Mouse (Mus musculus) liver, embryonic 15.5 days (tissue): ENCODE measurements around the gene Pip4k2c. TPM values are rescaled to one million over a fixed set of nuclear protein-coding genes. Genes with fewer than 3 reads are reported as not detected.

Source experiments
- ATAC-seq: fragments of 200-750 bp; cut with Nextera tagmentation; 2 replicates; pipeline ENCODE4 v1.8.0; 2017; ENCODE audit warnings: moderate number of reproducible peaks, mild to moderate bottlenecking, moderate library complexity; ENCODE audit not compliant: insufficient read depth
- H3K27ac ChIP-seq: fragments of 300-500 bp; sonication (generic); replicated peaks from 2 replicates; pipeline ENCODE4 v1.5.1; 2015; ENCODE audit warnings: mild to moderate bottlenecking, inconsistent platforms
- H3K27me3 ChIP-seq: fragments of 300-500 bp; sonication (generic); 2 replicates; pipeline ENCODE4 v1.6.1; 2015; ENCODE audit warnings: mild to moderate bottlenecking, inconsistent platforms
- H3K36me3 ChIP-seq: fragments of 300-500 bp; sonication (generic); replicated peaks from 2 replicates; pipeline ENCODE4 v1.6.1; 2015; ENCODE audit warnings: moderate library complexity, mild to moderate bottlenecking, inconsistent platforms
- H3K4me1 ChIP-seq: fragments of 300-500 bp; sonication (generic); replicated peaks from 2 replicates; pipeline ENCODE4 v1.6.1; 2015; ENCODE audit warnings: inconsistent platforms
- H3K4me2 ChIP-seq: fragments of 300-500 bp; sonication (generic); 2 replicates; pipeline ENCODE4 v1.6.1; 2015; ENCODE audit warnings: moderate library complexity, mild to moderate bottlenecking, inconsistent platforms
- H3K4me3 ChIP-seq: fragments of 300-500 bp; sonication (generic); replicated peaks from 2 replicates; pipeline ENCODE4 v1.5.1; 2015; ENCODE audit warnings: mild to moderate bottlenecking, inconsistent platforms
- H3K9ac ChIP-seq: fragments of 300-500 bp; sonication (generic); 2 replicates; pipeline ENCODE4 v1.6.1; 2015; ENCODE audit warnings: moderate library complexity, mild to moderate bottlenecking, inconsistent platforms
- H3K9me3 ChIP-seq: fragments of 300-500 bp; sonication (generic); replicated peaks from 2 replicates; pipeline ENCODE4 v1.6.1; 2016; ENCODE audit warnings: inconsistent platforms
- WGBS: fragments of 180-500 bp; shearing (Covaris S2); methylation state at CpG from one replicate; pipeline ENCODE4 v1.1.7; 2015; ENCODE audit warnings: mixed read lengths; ENCODE audit not compliant: insufficient replicate concordance; 5-methylcytosine and 5-hydroxymethylcytosine counted together
- polyA plus RNA-seq: library from polyadenylated mRNA; unstranded; fragments of >200 nt; fragmentation: Nextera tagmentation; extraction: Ambion mirVana; gene quantifications from 2 replicates; pipeline ENCODE4 v1.2.1, GENCODE M21; 2015

Pip4k2c gene
- polyA plus RNA-seq, 1 experiment from 2014 or later: 41.9 TPM

GRCm38 (mm10) chr10:127179871-127180694 lies 31.3 kb downstream of the Pip4k2c start, which contains the start of gene Slc26a10:
Gene Slc26a10, minus strand, starts transcription at chr10:127180645.
- Histone ChIP-seq H3K4me2 (peak within 1 kb of the TSS; percentile 24), H3K4me1 (peaks cover 62% of the 10 kb centered on the region), H3K4me3 (peak within 1 kb of the TSS; percentile 22; the same call in 1 of the 2 replicates), H3K27ac (no peak within 1 kb of the TSS), H3K9me3 (no peaks in the 10 kb centered on the region), H3K36me3 (no peaks in the 10 kb centered on the region), H3K9ac (no peak within 1 kb of the TSS), H3K27me3 (peaks cover 100% of the 10 kb centered on the region)
- WGBS: 3% methylated on average over 34 of the region's 34 CpGs
- ATAC-seq: no peak

- no peak for ATAC-seq
- Histone ChIP-seq H3K36me3 (no peaks in the 10 kb centered on the region), H3K27me3 (peaks cover 97% of the 10 kb centered on the region), H3K4me2 (peak overlapping the region; percentile 69), H3K9ac (no peak overlapping the region; the same call in 1 of the 2 replicates), H3K4me1 (peaks cover 47% of the 10 kb centered on the region), H3K9me3 (no peaks in the 10 kb centered on the region), H3K4me3 (peak overlapping the region; percentile 34), H3K27ac (no peak overlapping the region)
- WGBS: 3% methylated on average over 41 of the region's 41 CpGs
Observed at GRCm38 (mm10) chr10:127178286-127179027, 32.9 kb downstream of the Pip4k2c start.

GRCm38 (mm10) chr10:127177719-127178118 lies 33.7 kb downstream of the Pip4k2c start:
- 2% methylated on average over 23 of the region's 23 CpGs for WGBS
- H3K4me1 ChIP-seq: peaks cover 44% of the 10 kb centered on the region
- no peak overlapping the region; the same call in 1 of the 2 replicates for H3K9ac ChIP-seq

GRCm38 (mm10) chr10:127177235-127177634 lies 34.1 kb downstream of the Pip4k2c start:
- ATAC-seq: no peak
- 0 out of 2 replicates have a peak, but pooled peaks cover under 1% of the 10 kb centered on the region for H3K36me3 ChIP-seq
- peak overlapping the region; percentile 69 for H3K4me2 ChIP-seq
- H3K27me3 ChIP-seq: peaks cover 86% of the 10 kb centered on the region
- no peak overlapping the region for H3K27ac ChIP-seq
- H3K9me3 ChIP-seq: no peaks in the 10 kb centered on the region
- peak overlapping the region; percentile 34 for H3K4me3 ChIP-seq
- no peak overlapping the region for H3K9ac ChIP-seq
- WGBS: 21% methylated on average over 9 of the region's 9 CpGs
- H3K4me1 ChIP-seq: peaks cover 44% of the 10 kb centered on the region

More at GRCm38 (mm10) chr10:127177719-127178118, 33.7 kb downstream of the Pip4k2c start:
- H3K36me3 ChIP-seq: no peaks in the 10 kb centered on the region
- peaks cover 91% of the 10 kb centered on the region for H3K27me3 ChIP-seq
- H3K4me2 ChIP-seq: peak overlapping the region; percentile 69
- H3K27ac ChIP-seq: no peak overlapping the region
- H3K9me3 ChIP-seq: no peaks in the 10 kb centered on the region
- peak; percentile 45; the same call in 1 of the 2 replicates for ATAC-seq
- peak overlapping the region; percentile 34 for H3K4me3 ChIP-seq

- H3K27me3 ChIP-seq: peaks cover 85% of the 10 kb centered on the region
- peaks cover 5% of the 10 kb centered on the region; the same call in 1 of the 2 replicates for H3K36me3 ChIP-seq
- no peak overlapping the region for H3K9ac ChIP-seq
- H3K9me3 ChIP-seq: no peaks in the 10 kb centered on the region
- peak overlapping the region; percentile 69 for H3K4me2 ChIP-seq
- ATAC-seq: no peak
- 5% methylated on average over 7 of the region's 7 CpGs for WGBS
- no peak overlapping the region for H3K27ac ChIP-seq
- peaks cover 44% of the 10 kb centered on the region for H3K4me1 ChIP-seq
- H3K4me3 ChIP-seq: peak overlapping the region; percentile 34; the same call in 1 of the 2 replicates
Observed at GRCm38 (mm10) chr10:127176756-127177155, 34.6 kb downstream of the Pip4k2c start.

- WGBS: 34% methylated on average over 3 of the region's 3 CpGs
- no peaks in the 10 kb centered on the region for H3K9me3 ChIP-seq
- H3K9ac ChIP-seq: no peak overlapping the region
- no peak overlapping the region for H3K27ac ChIP-seq
- no peak overlapping the region for H3K4me2 ChIP-seq
- peaks cover 45% of the 10 kb centered on the region for H3K4me1 ChIP-seq
- ATAC-seq: no peak
- H3K36me3 ChIP-seq: peaks cover 10% of the 10 kb centered on the region
- H3K27me3 ChIP-seq: peaks cover 84% of the 10 kb centered on the region
- H3K4me3 ChIP-seq: no peak overlapping the region
Observed at GRCm38 (mm10) chr10:127176228-127176627, 35.2 kb downstream of the Pip4k2c start.

GRCm38 (mm10) chr10:127174170-127174569 lies 37.2 kb downstream of the Pip4k2c start:
- WGBS: 70% methylated on average over 7 of the region's 7 CpGs
- Histone ChIP-seq H3K4me1 (peaks cover 47% of the 10 kb centered on the region), H3K9ac (no peak overlapping the region), H3K27ac (no peak overlapping the region), H3K9me3 (no peaks in the 10 kb centered on the region), H3K27me3 (peaks cover 84% of the 10 kb centered on the region), H3K4me3 (no peak overlapping the region), H3K4me2 (no peak overlapping the region), H3K36me3 (peaks cover 12% of the 10 kb centered on the region)
- no peak for ATAC-seq

GRCm38 (mm10) chr10:127173148-127174065 lies 38.0 kb downstream of the Pip4k2c start:
- Histone ChIP-seq H3K27me3 (peaks cover 78% of the 10 kb centered on the region), H3K4me2 (no peak overlapping the region)

GRCm38 (mm10) chr10:127171631-127172200 lies 39.7 kb downstream of the Pip4k2c start:
- peaks cover 76% of the 10 kb centered on the region for H3K27me3 ChIP-seq

More at GRCm38 (mm10) chr10:127173148-127174065, 38.0 kb downstream of the Pip4k2c start:
- Histone ChIP-seq H3K36me3 (peaks cover 14% of the 10 kb centered on the region), H3K4me1 (peaks cover 40% of the 10 kb centered on the region), H3K4me3 (no peak overlapping the region), H3K27ac (no peak overlapping the region), H3K9me3 (no peaks in the 10 kb centered on the region), H3K9ac (no peak overlapping the region)
- WGBS: 59% methylated on average over 16 of the region's 16 CpGs
- ATAC-seq: no peak

GRCm38 (mm10) chr10:127170837-127171272 lies 40.5 kb downstream of the Pip4k2c start:
- Histone ChIP-seq H3K4me3 (peak overlapping the region; percentile 56), H3K4me1 (peaks cover 46% of the 10 kb centered on the region), H3K4me2 (peak overlapping the region; percentile 83), H3K27ac (no peak overlapping the region), H3K36me3 (peaks cover 14% of the 10 kb centered on the region), H3K27me3 (peaks cover 76% of the 10 kb centered on the region), H3K9ac (peak overlapping the region; percentile 40; the same call in 1 of the 2 replicates), H3K9me3 (no peaks in the 10 kb centered on the region)
- peak; percentile 66 for ATAC-seq
- 2% methylated on average over 29 of the region's 29 CpGs for WGBS

More at GRCm38 (mm10) chr10:127171631-127172200, 39.7 kb downstream of the Pip4k2c start:
- WGBS: 76% methylated on average over 15 of the region's 15 CpGs
- H3K4me3 ChIP-seq: no peak overlapping the region
- no peak overlapping the region for H3K27ac ChIP-seq
- peaks cover 14% of the 10 kb centered on the region for H3K36me3 ChIP-seq
- no peaks in the 10 kb centered on the region for H3K9me3 ChIP-seq
- H3K4me2 ChIP-seq: no peak overlapping the region
- ATAC-seq: no peak
- H3K9ac ChIP-seq: no peak overlapping the region
- peaks cover 39% of the 10 kb centered on the region for H3K4me1 ChIP-seq
